Mouse (Mus musculus) bone marrow, adult 2 months (tissue): ENCODE data around the gene Opn3.

Experiments used
- CTCF ChIP-seq: fragments of 200-500 bp; IDR thresholded peaks from 2 replicates; pipeline ENCODE4 v1.5.1; 2011; ENCODE audit warnings: low read length, control low read depth; ENCODE audit not compliant: control insufficient read depth, insufficient read depth
- POLR2A ChIP-seq: fragments of 200-500 bp; IDR thresholded peaks from 2 replicates; pipeline ENCODE4 v1.6.1; 2011; ENCODE audit warnings: low read depth, mild to moderate bottlenecking, control low read depth, low read length, borderline replicate concordance; ENCODE audit not compliant: control insufficient read depth

GRCm38 (mm10) chr1:175712338-175712909 is 19.8 kb upstream of the Opn3 start:
- TF ChIP-seq POLR2A, result no peak
- no peak for TF ChIP-seq CTCF
